Mouse (Mus musculus) lung, postnatal 14 days (tissue): ENCODE results near the gene Plcd4.
A peak's percentile ranks its signal among the peaks of the same experiment; 100 is the strongest.

ENCODE experiments used
- DNase-seq: peaks from one replicate; pipeline ENCODE4 v3.0.0; 2021

Gene Plcd4

DNA sequence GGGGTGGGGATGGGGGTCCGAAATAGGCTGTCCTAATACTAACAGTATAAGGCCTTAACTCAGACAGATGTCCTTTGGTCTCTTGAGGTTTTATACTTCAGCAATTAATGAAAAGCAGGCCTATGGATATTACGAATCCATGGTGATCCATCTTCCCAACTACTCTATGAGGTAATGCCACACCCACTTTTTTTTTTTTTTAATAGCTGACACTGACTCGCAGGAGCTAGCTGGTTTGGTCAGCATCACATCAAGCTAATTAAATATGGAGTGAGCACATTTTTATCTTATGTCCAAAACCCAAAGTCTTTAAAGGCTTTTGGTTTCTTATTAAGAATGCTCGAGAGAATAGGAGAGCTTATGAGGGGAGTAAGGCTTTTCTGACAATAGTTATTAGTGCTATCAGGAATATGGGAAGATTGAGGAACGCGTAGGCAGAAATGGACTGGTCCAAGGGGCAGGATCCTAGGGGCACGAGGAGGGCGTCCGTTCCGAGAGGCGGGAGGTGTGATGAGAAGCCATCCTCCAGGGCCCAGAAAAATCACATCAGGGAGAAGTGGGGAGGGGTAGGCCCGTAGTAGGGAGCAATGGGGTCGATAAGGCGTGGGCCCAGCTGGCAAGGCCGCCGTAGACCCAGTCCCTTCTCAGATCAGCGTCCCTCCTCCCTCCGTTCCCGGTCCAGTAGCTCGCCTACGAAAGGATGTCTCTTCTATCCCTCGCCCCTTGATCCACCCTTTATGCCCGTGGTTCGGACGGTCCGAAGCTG, 58.0 kb downstream of the Plcd4 start:
- DNase-seq: peak; percentile 4

GRCm38 (mm10) chr1:74601267-74601962, 58.7 kb downstream of the Plcd4 start, which contains the start of the genes Rnf25 and Stk36:
Gene Rnf25 (minus strand): TSS chr1:74601397.
Gene Stk36 (plus strand): TSS chr1:74601445.
- peak; percentile 85 for DNase-seq
